Mouse (Mus musculus) MEL (cell line): ENCODE data around the gene Dglucy. TPM values are rescaled to one million over a fixed set of nuclear protein-coding genes. Genes with fewer than 3 reads are reported as not detected.

Experiments
- DNase-seq: peaks from one replicate; pipeline ENCODE4 v3.0.0; 2011; ENCODE audit warnings: low read depth, low spot score
- H3K27ac ChIP-seq: 2 replicates; pipeline ENCODE4 v1.5.1; 2012; ENCODE audit warnings: low read depth, mild to moderate bottlenecking, control low read depth, low read length, moderate library complexity; ENCODE audit not compliant: control insufficient read depth
- H3K27me3 ChIP-seq, 2 experiments: fragments of 150-350 bp in 1 of 2; sonication (generic) in 1 of 2; 2 replicates each; pipeline ENCODE4 v1.6.1; 2012; ENCODE audit warnings: low read length in 2 of 2, mild to moderate bottlenecking in 2 of 2, improper control_type of control experiment in 1 of 2, moderate library complexity in 1 of 2; ENCODE audit not compliant: insufficient read depth in 2 of 2, control insufficient read depth in 1 of 2
- H3K36me3 ChIP-seq, 2 experiments: 2 replicates each; pipeline ENCODE4 v1.6.1; 2012 to 2014; ENCODE audit warnings: low read length in 2 of 2, improper control_type of control experiment in 1 of 2, inconsistent platforms in 1 of 2, mild to moderate bottlenecking in 1 of 2; ENCODE audit not compliant: insufficient read depth in 2 of 2, control insufficient read depth in 1 of 2
- H3K4me1 ChIP-seq, 2 experiments: fragments of 150-350 bp in 1 of 2; sonication (generic) in 1 of 2; 2 replicates each; pipeline ENCODE4 v1.6.1; 2012; ENCODE audit warnings: low read length in 2 of 2, improper control_type of control experiment in 1 of 2, mild to moderate bottlenecking in 1 of 2; ENCODE audit not compliant: insufficient read depth in 2 of 2, control insufficient read depth in 1 of 2
- H3K4me3 ChIP-seq, 2 experiments: fragments of 150-350 bp in 1 of 2; sonication (generic) in 1 of 2; 2 replicates each; pipeline ENCODE4 v1.5.1; 2012; ENCODE audit warnings: low read depth in 2 of 2, low read length in 2 of 2, mild to moderate bottlenecking in 2 of 2, moderate library complexity in 2 of 2, control low read depth in 1 of 2, improper control_type of control experiment in 1 of 2; ENCODE audit not compliant: control insufficient read depth in 1 of 2, insufficient read depth in 1 of 2
- H3K79me2 ChIP-seq: 2 replicates; pipeline ENCODE4 v1.6.1; 2012; ENCODE audit warnings: mild to moderate bottlenecking, low read length, moderate library complexity; ENCODE audit not compliant: control insufficient read depth, poor library complexity, insufficient read depth
- H3K9ac ChIP-seq: 2 replicates; pipeline ENCODE4 v1.6.1; 2012; ENCODE audit warnings: low read depth, mild to moderate bottlenecking, control low read depth, low read length, moderate library complexity; ENCODE audit not compliant: control insufficient read depth, poor library complexity, severe bottlenecking
- H3K9me3 ChIP-seq: fragments of 150-350 bp; sonication (generic); replicated peaks from 2 replicates; pipeline ENCODE4 v1.6.1; 2012; ENCODE audit warnings: mild to moderate bottlenecking, low read length, improper control_type of control experiment, moderate library complexity; ENCODE audit not compliant: insufficient read depth
- BHLHE40 ChIP-seq: IDR thresholded peaks from 2 replicates; pipeline ENCODE4 v1.6.1; 2012; ENCODE audit warnings: low read depth, mild to moderate bottlenecking, inconsistent platforms, low read length, improper control_type of control experiment, borderline replicate concordance
- CHD1 ChIP-seq: IDR thresholded peaks from 2 replicates; pipeline ENCODE4 v1.6.1; 2012; ENCODE audit warnings: low read depth, mild to moderate bottlenecking, inconsistent platforms, low read length, improper control_type of control experiment
- CHD2 ChIP-seq: IDR thresholded peaks from 2 replicates; pipeline ENCODE4 v1.6.1; 2011; ENCODE audit warnings: low read length, improper control_type of control experiment
- CTCF ChIP-seq, 3 experiments: IDR thresholded peaks in 2 of 3; conservative IDR thresholded peaks in 1 of 3; 2 replicates each; pipeline ENCODE4 v1.5.1; 2011 to 2012; ENCODE audit warnings: low read length in 3 of 3, low read depth in 2 of 3, mild to moderate bottlenecking in 2 of 3, improper control_type of control experiment in 1 of 3, inconsistent platforms in 1 of 3, mixed read lengths in 1 of 3, moderate library complexity in 1 of 3; ENCODE audit not compliant: control insufficient read depth in 1 of 3, insufficient read depth in 1 of 3, poor library complexity in 1 of 3, severe bottlenecking in 1 of 3
- E2F4 ChIP-seq: IDR thresholded peaks from 2 replicates; pipeline ENCODE4 v1.6.1; 2011; ENCODE audit warnings: low read depth, low read length, improper control_type of control experiment, borderline replicate concordance
- ELF1 ChIP-seq: IDR thresholded peaks from 2 replicates; pipeline ENCODE4 v1.6.1; 2014; ENCODE audit warnings: low read depth, mild to moderate bottlenecking, inconsistent platforms, low read length, improper control_type of control experiment, moderate library complexity
- EP300 ChIP-seq, 2 experiments: IDR thresholded peaks; 2 replicates each; pipeline ENCODE4 v1.6.1; 2011; ENCODE audit warnings: improper control_type of control experiment in 2 of 2, low read length in 2 of 2, low read depth in 1 of 2, mild to moderate bottlenecking in 1 of 2
- ETS1 ChIP-seq: IDR thresholded peaks from 2 replicates; pipeline ENCODE4 v1.6.1; 2012; ENCODE audit warnings: low read depth, mild to moderate bottlenecking, inconsistent platforms, low read length, improper control_type of control experiment, moderate library complexity
- HCFC1 ChIP-seq: IDR thresholded peaks from 2 replicates; pipeline ENCODE4 v1.6.1; 2012; ENCODE audit warnings: low read depth, mild to moderate bottlenecking, inconsistent platforms, low read length, improper control_type of control experiment, moderate library complexity
- JUND ChIP-seq: IDR thresholded peaks from 2 replicates; pipeline ENCODE4 v1.6.1; 2011; ENCODE audit warnings: low read depth, mild to moderate bottlenecking, improper control_type of control experiment, low read length
- MAX ChIP-seq: IDR thresholded peaks from 2 replicates; pipeline ENCODE4 v1.6.1; 2011; ENCODE audit warnings: low read length, improper control_type of control experiment
- MEF2A ChIP-seq: IDR thresholded peaks from 2 replicates; pipeline ENCODE4 v1.6.1; 2014; ENCODE audit warnings: low read depth, mild to moderate bottlenecking, inconsistent platforms, low read length, improper control_type of control experiment; ENCODE audit not compliant: poor library complexity, insufficient replicate concordance, severe bottlenecking; ENCODE audit errors: extremely low read depth
- MXI1 ChIP-seq: IDR thresholded peaks from 2 replicates; pipeline ENCODE4 v1.6.1; 2011; ENCODE audit warnings: mild to moderate bottlenecking, low read depth, low read length, improper control_type of control experiment
- MYB ChIP-seq: IDR thresholded peaks from 2 replicates; pipeline ENCODE4 v1.6.1; 2011; ENCODE audit warnings: mild to moderate bottlenecking, low read depth, low read length, improper control_type of control experiment
- MYC ChIP-seq: IDR thresholded peaks from 2 replicates; pipeline ENCODE4 v1.6.1; 2011; ENCODE audit warnings: low read depth, mild to moderate bottlenecking, low read length, improper control_type of control experiment, moderate library complexity
- NRF1 ChIP-seq: IDR thresholded peaks from 2 replicates; pipeline ENCODE4 v1.6.1; 2014; ENCODE audit warnings: low read depth, mild to moderate bottlenecking, inconsistent platforms, low read length, improper control_type of control experiment, moderate library complexity; ENCODE audit not compliant: poor library complexity, insufficient read depth, severe bottlenecking
- POLR2A ChIP-seq, 2 experiments: IDR thresholded peaks; 2 replicates each; pipeline ENCODE4 v1.6.1; 2011 to 2012; ENCODE audit warnings: low read length in 2 of 2, mild to moderate bottlenecking in 2 of 2, control low read depth in 1 of 2, improper control_type of control experiment in 1 of 2, low read depth in 1 of 2, moderate library complexity in 1 of 2; ENCODE audit not compliant: control insufficient read depth in 1 of 2, insufficient read depth in 1 of 2, poor library complexity in 1 of 2
- POLR2AphosphoS2 ChIP-seq: IDR thresholded peaks from 2 replicates; pipeline ENCODE4 v1.6.1; 2011; ENCODE audit warnings: low read length, improper control_type of control experiment
- POLR2AphosphoS5 ChIP-seq: IDR thresholded peaks from 2 replicates; pipeline ENCODE4 v1.6.1; 2012; ENCODE audit warnings: low read depth, borderline replicate concordance, mild to moderate bottlenecking, inconsistent platforms, low read length, moderate library complexity, mixed read lengths
- RAD21 ChIP-seq: IDR thresholded peaks from 2 replicates; pipeline ENCODE4 v1.6.1; 2011; ENCODE audit warnings: mild to moderate bottlenecking, low read depth, low read length, improper control_type of control experiment
- RCOR1 ChIP-seq: IDR thresholded peaks from 2 replicates; pipeline ENCODE4 v1.6.1; 2012; ENCODE audit warnings: low read depth, mild to moderate bottlenecking, inconsistent platforms, low read length, improper control_type of control experiment
- SMC3 ChIP-seq: IDR thresholded peaks from 2 replicates; pipeline ENCODE4 v1.6.1; 2011; ENCODE audit warnings: low read depth, low read length, improper control_type of control experiment
- TBP ChIP-seq: IDR thresholded peaks from 2 replicates; pipeline ENCODE4 v1.8.0; 2011; ENCODE audit warnings: low read depth, low read length, improper control_type of control experiment
- TCF12 ChIP-seq: IDR thresholded peaks from 2 replicates; pipeline ENCODE4 v1.6.1; 2014; ENCODE audit warnings: low read depth, mild to moderate bottlenecking, inconsistent platforms, low read length, improper control_type of control experiment, moderate library complexity
- USF2 ChIP-seq, 2 experiments: IDR thresholded peaks; 2 replicates each; pipeline ENCODE4 v1.6.1; 2011 to 2012; ENCODE audit warnings: improper control_type of control experiment in 2 of 2, low read length in 2 of 2, borderline replicate concordance in 1 of 2, inconsistent platforms in 1 of 2, low read depth in 1 of 2, mild to moderate bottlenecking in 1 of 2; ENCODE audit not compliant: insufficient read depth in 1 of 2
- ZC3H11A ChIP-seq: IDR thresholded peaks from 2 replicates; pipeline ENCODE4 v1.6.1; 2012; ENCODE audit warnings: low read depth, mild to moderate bottlenecking, inconsistent platforms, low read length, improper control_type of control experiment
- ZKSCAN1 ChIP-seq: IDR thresholded peaks from 2 replicates; pipeline ENCODE4 v1.6.1; 2012; ENCODE audit warnings: low read depth, mild to moderate bottlenecking, inconsistent platforms, low read length, improper control_type of control experiment, moderate library complexity
- ZMIZ1 ChIP-seq: IDR thresholded peaks from 2 replicates; pipeline ENCODE4 v1.6.1; 2012; ENCODE audit warnings: low read depth, mild to moderate bottlenecking, inconsistent platforms, low read length, improper control_type of control experiment, moderate library complexity
- polyA plus RNA-seq, 2 experiments: library from polyadenylated mRNA; stranded (reverse) in 1 of 2; unstranded in 1 of 2; fragments of >175 nt in 1 of 2; fragments of >200 nt in 1 of 2; gene quantifications; 2 replicates each; pipeline versions ENCODE4 v1.2.1 to v1.2.4; 2012; ENCODE audit warnings: low replicate concordance in 2 of 2, low read depth in 1 of 2; ENCODE audit not compliant: insufficient read length in 2 of 2, insufficient read depth in 1 of 2, missing spikeins in 1 of 2
- total RNA-seq: library from RNA; depleted of rRNA; stranded (reverse); fragments of 300-350 nt; gene quantifications from 2 replicates; pipeline ENCODE4 v1.2.3, GENCODE M21; 2012

Dglucy gene
- total and polyA plus RNA-seq, 3 experiments, result 0.03 TPM; not detected in 2

- TF ChIP-seq HCFC1, result no peak
- no peak for TF ChIP-seq TCF12
- no peak for TF ChIP-seq SMC3
- TF ChIP-seq MEF2A, result no peak
- TF ChIP-seq E2F4, result no peak
- no peak for TF ChIP-seq RAD21
- TF ChIP-seq JUND, result no peak
- TF ChIP-seq EP300 (IDR thresholded peaks at IDR 0.05; ENCODE audit: low read depth in 1 of 2, low read length in 2 of 2), result no peak
- no peak for TF ChIP-seq CHD1
- TF ChIP-seq TBP, result no peak
- no peak for TF ChIP-seq USF2 (IDR thresholded peaks at IDR 0.05; ENCODE audit: borderline replicate concordance in 1 of 2, insufficient read depth in 1 of 2, low read depth in 1 of 2, low read length in 2 of 2)
- TF ChIP-seq POLR2A (IDR thresholded peaks at IDR 0.05; ENCODE audit: control insufficient read depth in 1 of 2, insufficient read depth in 1 of 2, low read depth in 1 of 2, low read length in 2 of 2, poor library complexity in 1 of 2), result no peak
- TF ChIP-seq CHD2, result no peak
- no peak for TF ChIP-seq MYC
- TF ChIP-seq MYB, result no peak
- TF ChIP-seq POLR2AphosphoS2, result no peak
- Histone ChIP-seq H3K79me2 (no peaks in the 10 kb centered on the region), H3K4me1 (no peaks in the 10 kb centered on the region), H3K27me3 (no peaks in the 10 kb centered on the region), H3K4me3 (no peak overlapping the region), H3K36me3 (peaks cover 0 to 3% of the 10 kb centered on the region in 2 experiments; a peak in 1 of 4 replicates), H3K9me3 (no peaks in the 10 kb centered on the region), H3K9ac (no peak overlapping the region), H3K27ac (no peak overlapping the region)
- no peak for DNase-seq
Observed at GRCm38 (mm10) chr12:100945501-100945900, 166.6 kb downstream of the Dglucy start.

DNA sequence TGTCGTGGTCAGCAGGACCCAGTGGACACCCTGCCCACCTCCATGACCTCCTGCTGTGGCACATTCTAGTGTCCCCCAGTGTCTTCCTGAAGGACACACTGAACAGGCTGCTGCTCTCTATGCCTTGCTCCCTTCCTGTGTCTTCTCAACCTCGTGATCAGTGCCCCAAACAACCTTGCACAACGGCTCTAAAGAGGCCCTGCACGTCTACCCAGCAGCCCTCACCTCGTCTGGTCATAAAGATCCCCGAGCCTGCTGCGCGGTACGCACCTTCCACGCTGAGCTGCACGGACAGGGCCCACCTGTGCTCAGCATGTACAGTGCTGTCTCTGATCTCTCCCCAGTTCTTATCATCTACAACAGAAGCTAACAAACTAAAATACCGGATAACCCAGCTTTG lies 167.1 kb downstream of the Dglucy start:
- H3K36me3 ChIP-seq, result peaks cover 0 to 3% of the 10 kb centered on the region in 2 experiments; a peak in 1 of 4 replicates
- no peak for TF ChIP-seq ZMIZ1
- TF ChIP-seq CHD1, result no peak
- no peak for TF ChIP-seq RCOR1
- TF ChIP-seq POLR2AphosphoS2, result no peak
- no peak for TF ChIP-seq CTCF (IDR thresholded peaks at IDR 0.05 in 2 of 3, conservative IDR thresholded peaks at IDR 0.05 in 1 of 3; ENCODE audit: control insufficient read depth in 1 of 3, insufficient read depth in 1 of 3, low read depth in 2 of 3, low read length in 3 of 3, poor library complexity in 1 of 3, severe bottlenecking in 1 of 3)
- no peak for TF ChIP-seq TBP
- no peak for TF ChIP-seq ZC3H11A
- no peak for TF ChIP-seq MAX
- TF ChIP-seq POLR2AphosphoS5, result no peak
- no peak for TF ChIP-seq BHLHE40
- no peak for TF ChIP-seq NRF1
- no peak for TF ChIP-seq ZKSCAN1
- TF ChIP-seq ETS1, result no peak
- TF ChIP-seq POLR2A (IDR thresholded peaks at IDR 0.05; ENCODE audit: control insufficient read depth in 1 of 2, insufficient read depth in 1 of 2, low read depth in 1 of 2, low read length in 2 of 2, poor library complexity in 1 of 2), result no peak
- no peak for TF ChIP-seq MEF2A
- TF ChIP-seq TCF12, result no peak
- TF ChIP-seq EP300 (IDR thresholded peaks at IDR 0.05; ENCODE audit: low read depth in 1 of 2, low read length in 2 of 2), result no peak
- no peak for TF ChIP-seq MXI1
- TF ChIP-seq ELF1, result no peak
- no peak for TF ChIP-seq USF2 (IDR thresholded peaks at IDR 0.05; ENCODE audit: borderline replicate concordance in 1 of 2, insufficient read depth in 1 of 2, low read depth in 1 of 2, low read length in 2 of 2)

More for the DNA sequence above, 167.1 kb downstream of the Dglucy start:
- no peaks in the 10 kb centered on the region for H3K79me2 ChIP-seq
- DNase-seq, result no peak
- H3K4me1 ChIP-seq, result no peaks in the 10 kb centered on the region
- H3K4me3 ChIP-seq, result no peak overlapping the region
- H3K9me3 ChIP-seq, result no peaks in the 10 kb centered on the region
- H3K27me3 ChIP-seq, result no peaks in the 10 kb centered on the region
- H3K9ac ChIP-seq, result no peak overlapping the region
- H3K27ac ChIP-seq, result no peak overlapping the region
